Mouse (Mus musculus): Measurements from ENCODE around the gene Slc35b2.

Gene Slc35b2

DNA sequence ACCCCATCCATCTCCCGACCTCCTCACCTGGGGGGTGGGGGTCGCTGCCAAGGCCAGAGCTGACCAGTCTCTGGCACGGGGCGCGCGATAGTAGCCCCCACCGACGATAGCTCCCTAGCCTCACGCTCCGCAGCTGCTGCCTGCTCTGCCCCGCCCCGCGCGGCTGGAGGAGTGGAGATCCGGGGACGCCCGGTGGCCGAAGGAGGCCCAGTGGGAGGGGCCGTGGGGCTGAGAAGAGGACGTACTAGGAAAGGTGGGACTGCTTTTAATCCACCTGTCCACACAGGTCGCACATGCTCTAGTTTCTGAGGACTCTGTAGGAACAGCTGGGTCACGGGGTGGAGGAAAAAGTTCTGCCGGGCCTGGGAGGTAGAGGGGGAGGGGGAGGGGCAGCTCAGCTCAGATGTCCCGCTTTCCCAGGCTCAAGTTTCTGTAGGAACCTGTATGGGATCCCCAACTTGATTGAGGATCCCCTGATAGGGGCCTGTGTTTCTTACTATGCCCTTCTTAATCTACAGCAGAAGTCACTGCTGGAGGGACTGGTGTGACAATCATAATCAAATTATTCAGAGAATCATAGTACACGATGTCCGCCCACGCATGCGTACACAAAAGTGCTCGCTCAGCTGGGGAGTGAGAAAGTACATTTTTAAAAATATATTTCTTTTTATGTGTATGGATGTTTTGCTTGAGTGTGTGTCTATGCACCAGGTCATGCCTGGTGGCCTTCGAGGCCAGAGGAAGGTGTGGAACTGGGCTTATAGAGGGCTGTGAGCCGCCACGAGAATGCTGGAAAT is 36.0 kb downstream of the Slc35b2 start, which contains the start of gene Slc29a1:
Gene Slc29a1 (minus strand): TSS at position 161 of the 797 bp plus-strand sequence.
- DNase-seq (ENCODE audit: low spot score): no peak

GRCm38 (mm10) chr17:45600267-45600666 is 36.6 kb downstream of the Slc35b2 start:
- no peak for DNase-seq (ENCODE audit: low spot score)

DNA sequence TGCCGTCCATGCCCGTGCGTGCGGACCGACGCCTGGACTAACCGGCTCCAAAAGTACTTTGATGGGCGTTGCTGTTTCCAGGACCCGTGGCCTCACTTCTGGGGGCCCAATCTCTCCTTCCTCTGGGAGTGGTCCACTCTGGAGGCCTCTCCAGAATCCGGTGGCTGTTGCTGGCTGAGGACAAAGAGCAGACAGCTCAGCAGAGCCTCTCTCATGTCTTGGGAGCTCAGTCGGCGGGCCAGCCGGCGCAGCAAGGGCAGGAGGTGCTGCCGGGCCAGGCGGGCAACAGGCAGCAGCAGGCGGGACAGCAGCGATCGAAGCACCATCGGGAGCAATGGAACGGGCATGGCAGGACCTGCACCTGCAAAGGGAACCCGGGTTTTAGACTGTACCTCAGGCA is 37.7 kb downstream of the Slc35b2 start:
- no peak for DNase-seq (ENCODE audit: low spot score)

- no peak for DNase-seq (ENCODE audit: low spot score)
Observed at GRCm38 (mm10) chr17:45601877-45602304, 38.2 kb downstream of the Slc35b2 start, which contains the start of gene Mymx. Gene Mymx (minus strand): TSS chr17:45602102.

DNA sequence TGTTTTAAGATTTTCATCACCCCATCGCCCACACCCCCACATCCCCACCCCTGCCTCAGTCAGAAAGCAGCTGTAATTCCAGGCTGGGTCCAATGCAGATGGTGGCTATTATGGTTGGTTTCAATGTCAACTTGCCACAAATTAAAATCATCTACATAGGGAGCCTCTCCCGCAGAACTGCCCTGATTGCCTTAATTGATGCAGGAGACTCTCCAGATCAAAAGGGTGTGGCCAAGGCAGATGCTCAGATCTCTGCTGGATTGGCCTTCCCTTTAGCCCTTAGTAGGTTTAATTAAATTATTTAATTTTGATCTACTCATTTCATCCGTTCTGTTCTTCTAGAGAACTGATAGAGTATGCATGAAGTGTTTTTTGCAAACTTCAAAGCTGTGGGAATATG is 39.3 kb downstream of the Slc35b2 start:
- DNase-seq (ENCODE audit: low spot score): no peak

- DNase-seq (ENCODE audit: low spot score): no peak
Observed at GRCm38 (mm10) chr17:45606992-45607879, 43.6 kb downstream of the Slc35b2 start.

DNA sequence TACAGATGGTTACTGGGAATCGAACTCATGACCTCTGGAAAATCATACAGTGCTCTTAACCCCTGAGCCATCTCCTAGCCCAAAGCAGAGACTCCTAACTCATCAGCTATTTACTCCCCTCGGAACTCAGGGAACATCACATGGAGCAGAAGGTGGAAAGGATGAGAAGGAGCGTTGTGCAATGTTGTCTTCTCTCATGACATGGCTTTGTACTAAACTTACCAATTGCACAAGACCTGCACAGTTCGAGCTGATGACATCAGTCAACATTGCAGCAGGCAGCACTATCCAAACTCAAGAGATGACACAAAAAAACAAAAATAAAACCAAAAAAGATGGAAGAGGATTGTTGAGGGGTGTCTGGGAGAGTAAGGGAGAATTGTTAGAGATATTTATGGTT is 44.7 kb downstream of the Slc35b2 start:
- DNase-seq (ENCODE audit: low spot score): no peak

- DNase-seq (ENCODE audit: low spot score): no peak
Observed at GRCm38 (mm10) chr17:45610144-45610866, 46.6 kb downstream of the Slc35b2 start.

- no peak for DNase-seq (ENCODE audit: low spot score)
Observed at GRCm38 (mm10) chr17:45612008-45612407, 48.3 kb downstream of the Slc35b2 start.

DNA sequence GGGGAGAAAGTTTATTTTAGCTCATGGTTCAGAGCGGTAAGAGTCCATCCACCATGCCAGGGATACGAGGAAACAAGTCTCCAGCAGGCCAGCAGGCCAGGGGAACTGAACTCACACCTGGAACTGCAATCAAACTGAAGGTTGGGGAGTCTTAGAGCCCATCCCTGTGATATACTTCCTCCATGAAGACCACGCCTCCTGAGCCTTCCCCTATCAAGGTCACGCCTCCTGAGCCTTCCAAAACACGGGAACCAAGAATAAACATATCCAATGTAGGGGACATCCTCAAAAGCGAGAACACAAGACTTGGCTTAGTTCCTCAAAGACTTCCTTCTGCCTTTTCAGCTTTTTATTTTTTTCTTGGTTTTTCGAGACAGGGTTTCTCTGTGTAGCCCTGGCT is 49.2 kb downstream of the Slc35b2 start:
- DNase-seq (ENCODE audit: low spot score): no peak

- no peak for DNase-seq (ENCODE audit: low spot score)
Observed at GRCm38 (mm10) chr17:45616046-45616650, 52.5 kb downstream of the Slc35b2 start.

DNA sequence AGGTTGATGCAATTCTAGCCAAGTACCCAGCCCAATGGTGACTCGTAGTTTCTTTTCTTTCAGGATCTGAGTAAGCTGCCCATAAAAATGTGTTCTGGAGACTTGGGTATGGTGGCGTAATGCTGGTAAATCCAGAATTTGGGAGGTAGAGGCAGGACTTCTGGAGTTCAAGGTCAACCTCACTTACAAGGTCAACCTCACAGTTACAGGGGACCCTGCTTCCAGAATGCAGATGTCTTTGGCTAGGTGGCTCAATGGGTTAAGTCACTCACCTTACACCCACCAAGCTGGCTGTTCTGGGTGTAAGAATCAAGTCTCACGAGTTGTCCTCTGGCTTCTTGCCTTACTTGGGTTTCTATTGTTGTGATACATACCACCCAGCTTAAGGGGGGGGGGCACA is 53.0 kb downstream of the Slc35b2 start:
- DNase-seq (ENCODE audit: low spot score): no peak
